Mouse (Mus musculus) embryonic facial prominence, embryonic 13.5 days (tissue): ENCODE measurements at regions not wholly inside any gene's neighbourhood (a gene's known extent, or its start where the extent isn't known, plus 50 kb on each side); places are given as distances from the start of the nearest gene placed in this dataset.
A peak's percentile ranks its signal among the peaks of the same experiment; 100 is the strongest.

Experiments
- ATAC-seq: fragments of 200-750 bp; cut with Nextera tagmentation; 2 replicates; pipeline ENCODE4 v1.8.0; 2017; ENCODE audit warnings: low read depth; ENCODE audit not compliant: insufficient number of reproducible peaks, insufficient read depth, low FRiP score, low TSS enrichment
- H3K27ac ChIP-seq: fragments of 300-500 bp; sonication (generic); 2 replicates; pipeline ENCODE4 v1.5.1; 2015; ENCODE audit warnings: moderate library complexity, mild to moderate bottlenecking, inconsistent platforms
- H3K27me3 ChIP-seq: fragments of 300-500 bp; sonication (generic); 2 replicates; pipeline ENCODE4 v1.6.1; 2015; ENCODE audit warnings: mild to moderate bottlenecking, inconsistent platforms
- H3K36me3 ChIP-seq: fragments of 300-500 bp; sonication (generic); 2 replicates; pipeline ENCODE4 v1.6.1; 2015; ENCODE audit warnings: mild to moderate bottlenecking, inconsistent platforms
- H3K4me1 ChIP-seq: fragments of 300-500 bp; sonication (generic); 2 replicates; pipeline ENCODE4 v1.6.1; 2015; ENCODE audit warnings: inconsistent platforms
- H3K4me2 ChIP-seq: fragments of 300-500 bp; sonication (generic); 2 replicates; pipeline ENCODE4 v1.6.1; 2015; ENCODE audit warnings: moderate library complexity, mild to moderate bottlenecking, inconsistent platforms
- H3K4me3 ChIP-seq: fragments of 300-500 bp; sonication (generic); 2 replicates; pipeline ENCODE4 v1.5.1; 2015; ENCODE audit warnings: mild to moderate bottlenecking, inconsistent platforms
- H3K9ac ChIP-seq: fragments of 300-500 bp; sonication (generic); 2 replicates; pipeline ENCODE4 v1.6.1; 2015; ENCODE audit warnings: mild to moderate bottlenecking, inconsistent platforms
- H3K9me3 ChIP-seq: fragments of 300-500 bp; sonication (generic); 2 replicates; pipeline ENCODE4 v1.6.1; 2016; ENCODE audit warnings: inconsistent platforms
- WGBS: fragments of 180-500 bp; shearing (Covaris S2); methylation state at CpG from one replicate; pipeline ENCODE4 v1.1.7; 2015; ENCODE audit warnings: mixed read lengths; 5-methylcytosine and 5-hydroxymethylcytosine counted together

DNA sequence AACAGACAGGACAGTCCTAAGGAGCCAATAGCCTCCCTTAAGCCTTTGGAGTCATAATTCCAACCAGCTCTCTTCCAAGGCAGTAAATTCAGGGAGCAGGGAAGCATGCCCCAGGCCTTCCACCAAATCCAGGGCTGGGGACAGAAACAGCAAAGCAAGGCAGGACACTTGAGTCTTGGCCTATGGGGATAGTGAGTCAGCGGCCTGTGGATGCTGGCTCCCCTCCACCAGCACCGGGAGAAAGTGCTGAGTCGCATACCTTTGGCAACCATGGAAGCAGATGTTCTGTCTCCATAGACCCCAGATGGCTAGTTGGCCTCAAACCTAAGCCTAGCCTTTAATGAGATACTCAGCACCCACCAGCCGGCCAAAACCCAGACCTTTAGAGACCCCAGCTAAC, 133.8 kb upstream of the Six2 start:
- 67% methylated on average over 4 of the region's 4 CpGs for WGBS

DNA sequence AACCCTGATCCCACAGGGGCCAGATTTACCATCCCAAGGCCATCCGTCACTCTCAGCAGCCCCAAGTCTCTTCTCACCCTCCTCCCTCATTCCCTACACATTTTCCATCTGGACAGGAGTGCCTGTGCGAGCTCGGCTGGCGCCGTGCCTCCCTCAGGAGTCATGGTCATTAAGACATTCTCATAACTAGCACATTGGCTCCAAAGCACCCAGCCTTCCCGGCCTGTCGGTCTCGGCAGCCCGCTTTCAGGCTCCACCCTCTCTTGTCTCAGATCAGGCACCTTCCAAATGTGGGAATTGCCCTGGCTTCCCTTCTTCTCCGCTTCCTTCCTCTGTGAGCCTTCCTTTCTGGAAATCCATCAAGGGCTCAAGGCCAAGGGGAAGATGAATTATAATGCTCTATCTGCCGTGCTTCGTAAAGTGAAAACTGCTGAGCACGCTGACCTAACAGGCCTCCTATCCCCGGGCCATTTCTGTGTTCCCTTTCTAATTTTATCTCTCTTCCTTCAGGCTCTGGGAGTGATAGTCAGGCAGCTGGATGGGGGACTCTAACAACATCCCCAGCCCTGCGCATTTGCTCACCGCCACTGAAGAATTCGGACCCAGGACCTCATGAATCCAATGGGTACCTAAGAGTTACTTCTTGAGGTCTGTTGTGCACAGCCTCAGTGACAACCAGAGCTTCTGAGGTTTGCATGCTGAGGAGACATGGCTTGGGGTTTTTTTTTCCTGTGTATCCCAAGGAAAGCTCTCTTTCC, 130.2 kb upstream of the Six2 start:
- no peaks in the 10 kb centered on the region for H3K27me3 ChIP-seq
- no peak overlapping the region for H3K9ac ChIP-seq
- peaks cover 16% of the 10 kb centered on the region for H3K4me1 ChIP-seq
- H3K4me3 ChIP-seq: no peak overlapping the region
- no peak overlapping the region; the same call in 1 of the 2 replicates for H3K27ac ChIP-seq
- no peak overlapping the region; the same call in 1 of the 2 replicates for H3K4me2 ChIP-seq
- no peaks in the 10 kb centered on the region for H3K36me3 ChIP-seq
- no peaks in the 10 kb centered on the region; the same call in 1 of the 2 replicates for H3K9me3 ChIP-seq
- ATAC-seq: 0 out of 2 replicates have a peak, but pooled peaks have one; percentile 10
- WGBS: 60% methylated on average over 17 of the region's 17 CpGs

More for the DNA sequence above, 133.8 kb upstream of the Six2 start:
- no peak overlapping the region for H3K4me3 ChIP-seq
- H3K9me3 ChIP-seq: no peaks in the 10 kb centered on the region; the same call in 1 of the 2 replicates
- H3K27ac ChIP-seq: no peak overlapping the region
- ATAC-seq: no peak
- peaks cover 28% of the 10 kb centered on the region for H3K4me1 ChIP-seq
- H3K4me2 ChIP-seq: no peak overlapping the region
- no peak overlapping the region for H3K9ac ChIP-seq
- no peaks in the 10 kb centered on the region for H3K36me3 ChIP-seq
- H3K27me3 ChIP-seq: no peaks in the 10 kb centered on the region

DNA sequence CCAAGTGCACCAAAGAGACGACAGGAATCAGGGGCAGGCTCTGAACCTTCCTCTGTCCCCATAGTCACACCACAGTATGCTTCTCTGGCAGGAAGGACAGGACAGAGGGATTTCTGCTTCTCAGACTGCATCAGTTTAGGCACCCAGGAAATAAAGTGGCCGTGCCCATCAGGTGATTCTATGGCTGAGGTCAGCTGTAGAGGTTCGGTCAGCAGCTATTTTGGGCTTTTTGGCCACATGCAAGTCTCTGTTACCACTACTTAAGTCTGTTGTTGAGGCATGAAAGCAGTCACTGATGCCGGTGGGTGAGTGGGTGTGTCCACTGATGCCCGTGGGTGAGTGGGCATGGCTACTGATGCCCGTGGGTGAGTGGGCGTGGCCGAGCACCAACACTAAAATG, 128.4 kb upstream of the Six2 start:
- Histone ChIP-seq H3K9me3 (no peaks in the 10 kb centered on the region; the same call in 1 of the 2 replicates), H3K27ac (no peak overlapping the region), H3K27me3 (no peaks in the 10 kb centered on the region), H3K9ac (no peak overlapping the region), H3K4me2 (no peak overlapping the region), H3K36me3 (no peaks in the 10 kb centered on the region), H3K4me3 (no peak overlapping the region), H3K4me1 (peaks cover 10% of the 10 kb centered on the region; the same call in 1 of the 2 replicates)
- ATAC-seq: no peak
- 91% methylated on average over 8 of the region's 8 CpGs for WGBS

DNA sequence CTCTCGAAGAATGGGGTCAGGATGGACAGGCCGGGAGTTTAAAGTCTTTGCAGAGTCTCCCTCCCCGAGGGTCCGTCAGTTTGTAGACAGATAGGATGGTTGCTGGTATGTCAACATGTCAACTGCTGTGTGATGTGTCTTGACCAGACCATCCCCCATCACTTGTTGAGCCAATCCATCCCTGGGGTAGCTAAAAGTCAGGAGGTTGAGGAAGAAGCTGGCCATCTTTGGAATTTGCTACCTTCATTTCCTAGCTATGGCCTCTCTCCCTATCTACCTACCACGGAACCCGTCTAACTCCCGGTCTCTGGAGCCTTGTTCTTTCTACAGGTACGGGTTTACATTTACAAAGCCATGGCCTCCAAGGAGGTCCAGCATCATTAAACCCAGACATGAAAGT, 128.0 kb upstream of the Six2 start:
- WGBS: 88% methylated on average over 8 of the region's 8 CpGs
- Histone ChIP-seq H3K9ac (no peak overlapping the region), H3K27me3 (no peaks in the 10 kb centered on the region), H3K36me3 (no peaks in the 10 kb centered on the region), H3K4me2 (no peak overlapping the region), H3K4me1 (peaks cover 10% of the 10 kb centered on the region; the same call in 1 of the 2 replicates), H3K27ac (no peak overlapping the region), H3K9me3 (no peaks in the 10 kb centered on the region; the same call in 1 of the 2 replicates), H3K4me3 (no peak overlapping the region)
- no peak for ATAC-seq

DNA sequence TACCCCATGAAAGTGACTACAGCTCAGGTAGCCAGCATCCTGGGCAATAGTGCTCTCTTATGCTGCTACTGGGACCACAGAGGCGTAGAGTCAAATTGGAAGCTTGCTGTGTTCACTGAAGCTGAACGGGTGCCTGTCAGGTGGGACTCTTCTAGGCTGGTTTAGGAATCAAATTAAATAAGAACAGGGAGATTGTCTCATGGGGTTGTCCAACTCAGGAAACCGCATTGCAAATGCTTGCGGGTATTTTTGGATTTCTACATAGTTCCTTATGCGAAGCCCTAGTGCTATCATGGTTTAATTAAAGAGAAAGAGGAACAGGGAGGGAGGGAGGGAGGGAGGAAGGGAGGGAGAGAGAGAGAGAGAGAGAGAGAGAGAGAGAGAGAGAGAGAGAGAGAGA, 120.5 kb upstream of the Six2 start:
- WGBS: 47% methylated on average over 5 of the region's 5 CpGs
- H3K36me3 ChIP-seq: no peaks in the 10 kb centered on the region
- H3K27ac ChIP-seq: no peak overlapping the region
- peaks cover 32% of the 10 kb centered on the region for H3K27me3 ChIP-seq
- H3K9ac ChIP-seq: no peak overlapping the region
- no peak overlapping the region for H3K4me3 ChIP-seq
- H3K9me3 ChIP-seq: no peaks in the 10 kb centered on the region
- peaks cover 30% of the 10 kb centered on the region for H3K4me1 ChIP-seq
- no peak for ATAC-seq
- no peak overlapping the region for H3K4me2 ChIP-seq

DNA sequence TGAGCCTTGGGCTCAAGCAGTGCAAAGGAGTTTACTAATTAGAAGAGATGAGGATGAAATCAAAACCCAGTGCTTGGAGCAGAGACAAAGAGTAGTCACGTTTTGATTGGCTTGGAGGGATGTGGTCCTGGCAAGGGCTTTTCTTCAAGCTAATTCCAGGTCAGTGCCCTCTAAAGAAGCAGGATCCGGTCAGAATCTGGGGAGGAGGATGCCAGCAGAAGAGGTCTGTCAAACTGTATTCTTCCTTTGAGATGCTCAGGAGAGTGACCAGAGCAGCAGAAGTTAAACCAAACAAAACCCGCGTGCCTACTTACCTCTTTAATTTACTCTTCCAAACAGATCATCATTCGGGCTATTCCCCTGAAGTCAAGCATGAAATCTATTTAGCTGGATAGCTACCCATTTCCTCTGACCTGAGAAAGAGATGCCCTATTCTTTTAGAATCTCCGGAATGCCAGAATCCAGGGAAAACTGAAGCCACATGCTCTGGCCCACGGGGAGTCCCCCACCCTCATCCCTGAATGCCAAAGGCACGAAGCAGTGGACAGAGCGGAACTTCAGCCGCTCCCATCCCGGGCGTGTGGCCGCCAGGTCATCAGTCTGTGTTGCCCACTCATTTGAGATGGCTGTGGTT, 117.8 kb upstream of the Six2 start:
- peaks cover 46% of the 10 kb centered on the region for H3K4me1 ChIP-seq
- H3K27ac ChIP-seq: no peak overlapping the region
- 20% methylated on average over 13 of the region's 13 CpGs for WGBS
- H3K36me3 ChIP-seq: no peaks in the 10 kb centered on the region
- no peak overlapping the region for H3K9ac ChIP-seq
- ATAC-seq: no peak
- H3K9me3 ChIP-seq: no peaks in the 10 kb centered on the region
- H3K4me2 ChIP-seq: no peak overlapping the region
- peaks cover 48% of the 10 kb centered on the region for H3K27me3 ChIP-seq
- no peak overlapping the region for H3K4me3 ChIP-seq

DNA sequence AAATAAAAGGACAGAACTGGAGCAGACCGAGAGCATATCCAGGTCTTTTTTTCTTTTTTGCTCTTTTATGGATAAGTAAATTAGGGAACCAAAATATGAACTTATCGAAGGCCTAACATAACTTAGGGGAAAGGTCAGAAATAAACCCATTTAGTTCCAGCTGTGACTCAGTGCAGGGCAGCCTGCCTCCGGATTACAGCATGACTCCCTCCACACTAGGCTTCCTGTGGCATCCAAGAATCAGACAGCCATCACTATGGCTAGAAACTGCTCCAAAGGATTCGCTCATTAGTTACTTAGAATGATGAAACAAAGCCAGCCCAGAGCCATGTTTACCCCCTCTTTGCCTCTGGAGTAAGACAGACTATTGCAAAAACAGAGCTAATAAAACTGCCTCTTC, 116.6 kb upstream of the Six2 start:
- Histone ChIP-seq H3K4me1 (peaks cover 58% of the 10 kb centered on the region), H3K4me3 (no peak overlapping the region), H3K9me3 (no peaks in the 10 kb centered on the region), H3K4me2 (no peak overlapping the region), H3K27ac (no peak overlapping the region), H3K9ac (no peak overlapping the region), H3K36me3 (no peaks in the 10 kb centered on the region), H3K27me3 (peaks cover 59% of the 10 kb centered on the region)
- WGBS: 50% methylated on average over 4 of the region's 4 CpGs
- no peak for ATAC-seq

DNA sequence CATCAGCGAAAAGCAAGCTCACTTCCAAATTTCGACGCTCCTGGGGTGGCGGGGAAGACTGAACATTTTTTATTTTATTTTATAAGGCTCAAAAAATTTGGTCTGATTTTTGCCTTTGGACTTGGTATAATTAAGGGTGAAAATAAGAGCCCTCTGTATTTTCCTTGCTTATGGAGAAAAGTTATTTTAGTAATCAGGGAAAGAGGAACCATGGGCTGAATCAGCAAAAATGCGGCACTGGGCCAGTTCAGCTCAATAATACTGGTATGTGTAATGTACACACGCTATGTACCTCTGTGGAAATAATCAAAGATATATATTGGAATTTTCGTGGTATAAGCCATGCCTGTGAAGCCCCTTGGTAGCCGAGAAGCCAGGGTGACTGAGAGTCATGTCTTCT, 113.7 kb upstream of the Six2 start:
- H3K9ac ChIP-seq: 0 out of 2 replicates have a peak overlapping the region, but pooled peaks have one; percentile 83
- no peak for ATAC-seq
- 69% methylated on average over 8 of the region's 8 CpGs for WGBS
- H3K36me3 ChIP-seq: no peaks in the 10 kb centered on the region
- H3K27me3 ChIP-seq: peaks cover 57% of the 10 kb centered on the region
- H3K9me3 ChIP-seq: no peaks in the 10 kb centered on the region
- H3K4me2 ChIP-seq: peak overlapping the region; percentile 83
- peak overlapping the region; percentile 56; the same call in 1 of the 2 replicates for H3K4me3 ChIP-seq
- H3K4me1 ChIP-seq: peaks cover 55% of the 10 kb centered on the region
- H3K27ac ChIP-seq: peak overlapping the region; percentile 89

DNA sequence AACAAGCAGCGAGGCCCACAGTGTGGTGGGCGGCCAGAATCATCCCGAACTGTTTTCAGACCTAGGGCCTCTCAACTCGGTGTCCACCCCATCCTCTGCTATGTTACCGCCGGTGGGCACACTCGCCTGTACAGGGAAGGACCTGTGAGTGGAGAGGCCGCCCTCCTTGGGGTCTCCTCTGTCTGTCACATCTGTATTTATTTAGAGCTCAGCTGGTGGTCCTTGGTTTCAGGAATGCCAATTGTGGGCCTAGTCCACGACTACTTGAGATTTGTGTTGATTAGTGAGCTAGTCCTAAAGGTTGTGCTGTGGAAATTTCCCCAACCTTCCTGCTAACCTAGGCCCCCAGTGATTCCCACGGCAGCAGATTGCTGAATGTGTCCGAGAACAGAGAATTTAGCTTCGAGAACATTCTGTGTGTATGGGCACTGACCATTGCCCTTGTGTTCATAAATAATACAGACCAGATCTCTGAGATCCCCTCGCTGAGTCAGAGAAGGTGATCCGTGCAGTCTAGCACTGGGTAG, 113.1 kb upstream of the Six2 start:
- WGBS: 24% methylated on average over 14 of the region's 14 CpGs
- peak; percentile 34; the same call in 1 of the 2 replicates for ATAC-seq
- H3K27me3 ChIP-seq: peaks cover 52% of the 10 kb centered on the region

DNA sequence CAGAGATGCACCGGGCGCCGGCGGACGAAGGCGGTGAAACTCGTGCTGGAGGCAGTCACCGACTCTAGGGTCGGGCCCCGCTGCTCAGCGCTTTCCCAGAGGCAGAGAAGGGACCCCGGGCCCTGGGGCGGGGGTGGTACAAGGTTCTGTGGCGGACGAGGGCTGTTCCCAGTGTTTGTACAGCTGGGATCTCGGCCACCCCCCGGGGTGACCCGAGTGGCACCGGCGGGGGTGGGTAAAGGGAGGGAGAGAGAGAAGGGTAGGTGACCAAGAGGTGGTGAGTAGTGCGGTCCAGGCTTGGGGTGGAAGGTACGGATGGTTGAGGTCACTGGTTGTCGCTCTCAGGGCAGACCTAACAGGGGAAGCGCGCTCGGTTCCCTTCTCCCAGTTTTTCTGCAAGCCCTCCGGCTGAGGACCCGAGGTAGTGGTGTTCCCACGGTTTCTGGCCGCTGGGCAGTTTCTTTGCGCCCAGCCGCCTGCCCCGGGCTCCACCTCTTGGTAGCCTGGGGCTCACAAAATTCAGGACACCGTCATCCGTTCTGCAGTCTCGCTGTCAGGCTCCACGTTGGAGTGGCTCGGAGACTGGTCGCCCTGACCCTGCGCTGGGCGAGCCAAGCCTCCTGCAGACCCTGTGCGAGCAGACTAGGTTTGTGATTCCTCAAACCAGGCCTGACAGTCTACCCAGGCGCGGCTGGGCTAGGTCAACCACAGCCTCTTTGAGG, 112.4 kb upstream of the Six2 start:
- peaks cover 48% of the 10 kb centered on the region for H3K27me3 ChIP-seq
- H3K27ac ChIP-seq: peak overlapping the region; percentile 89
- peaks cover 51% of the 10 kb centered on the region for H3K4me1 ChIP-seq
- peak overlapping the region; percentile 83 for H3K9ac ChIP-seq
- no peaks in the 10 kb centered on the region for H3K9me3 ChIP-seq
- peak; percentile 67 for ATAC-seq
- H3K4me2 ChIP-seq: peak overlapping the region; percentile 83
- 5% methylated on average over 44 of the region's 44 CpGs for WGBS
- no peaks in the 10 kb centered on the region for H3K36me3 ChIP-seq
- H3K4me3 ChIP-seq: peak overlapping the region; percentile 56

More for the DNA sequence above, 113.1 kb upstream of the Six2 start:
- H3K9ac ChIP-seq: peak overlapping the region; percentile 83
- peaks cover 52% of the 10 kb centered on the region for H3K4me1 ChIP-seq
- H3K27ac ChIP-seq: peak overlapping the region; percentile 89
- peak overlapping the region; percentile 83 for H3K4me2 ChIP-seq
- no peaks in the 10 kb centered on the region for H3K36me3 ChIP-seq
- H3K9me3 ChIP-seq: no peaks in the 10 kb centered on the region
- H3K4me3 ChIP-seq: peak overlapping the region; percentile 56

DNA sequence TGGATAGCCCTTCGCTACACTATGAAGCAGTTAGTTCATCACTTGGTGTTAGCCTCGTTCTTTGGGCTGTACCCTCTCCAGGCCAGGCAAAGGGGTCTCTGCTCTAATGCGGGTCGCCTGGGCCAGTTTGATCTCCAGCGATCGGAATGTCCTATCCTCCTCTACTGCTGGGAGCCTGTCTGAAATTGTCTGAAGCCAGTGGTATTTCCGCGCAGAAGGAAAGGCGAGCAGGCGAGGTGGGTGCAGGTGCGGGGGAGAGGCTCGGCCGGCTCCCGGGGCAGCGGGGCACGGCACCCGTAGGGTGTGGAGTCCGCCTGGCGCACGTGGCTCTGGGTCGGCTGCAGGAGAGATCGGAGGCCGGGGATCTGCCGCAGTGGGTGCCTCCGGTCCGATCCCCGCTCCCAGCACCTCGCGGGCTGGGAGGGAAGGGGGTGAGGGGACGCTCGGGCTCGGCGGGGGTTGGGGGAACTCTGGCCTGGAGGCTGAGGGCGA, 111.8 kb upstream of the Six2 start:
- WGBS: under 1% methylated on average over 34 of the region's 34 CpGs
- H3K4me3 ChIP-seq: peak overlapping the region; percentile 56
- H3K9me3 ChIP-seq: no peaks in the 10 kb centered on the region
- peak overlapping the region; percentile 83 for H3K4me2 ChIP-seq
- peaks cover 43% of the 10 kb centered on the region for H3K27me3 ChIP-seq
- H3K36me3 ChIP-seq: no peaks in the 10 kb centered on the region
- peak overlapping the region; percentile 83 for H3K9ac ChIP-seq
- peak overlapping the region; percentile 89 for H3K27ac ChIP-seq
- peak; percentile 49 for ATAC-seq
- peaks cover 52% of the 10 kb centered on the region for H3K4me1 ChIP-seq
